Mouse (Mus musculus): ENCODE measurements around the gene Map6. TPM values are rescaled to one million over a fixed set of nuclear protein-coding genes. Genes with fewer than 3 reads are reported as not detected.

Map6 gene
- polyA plus RNA-seq, 1 experiment from 2014 or later, result 155 TPM

DNA sequence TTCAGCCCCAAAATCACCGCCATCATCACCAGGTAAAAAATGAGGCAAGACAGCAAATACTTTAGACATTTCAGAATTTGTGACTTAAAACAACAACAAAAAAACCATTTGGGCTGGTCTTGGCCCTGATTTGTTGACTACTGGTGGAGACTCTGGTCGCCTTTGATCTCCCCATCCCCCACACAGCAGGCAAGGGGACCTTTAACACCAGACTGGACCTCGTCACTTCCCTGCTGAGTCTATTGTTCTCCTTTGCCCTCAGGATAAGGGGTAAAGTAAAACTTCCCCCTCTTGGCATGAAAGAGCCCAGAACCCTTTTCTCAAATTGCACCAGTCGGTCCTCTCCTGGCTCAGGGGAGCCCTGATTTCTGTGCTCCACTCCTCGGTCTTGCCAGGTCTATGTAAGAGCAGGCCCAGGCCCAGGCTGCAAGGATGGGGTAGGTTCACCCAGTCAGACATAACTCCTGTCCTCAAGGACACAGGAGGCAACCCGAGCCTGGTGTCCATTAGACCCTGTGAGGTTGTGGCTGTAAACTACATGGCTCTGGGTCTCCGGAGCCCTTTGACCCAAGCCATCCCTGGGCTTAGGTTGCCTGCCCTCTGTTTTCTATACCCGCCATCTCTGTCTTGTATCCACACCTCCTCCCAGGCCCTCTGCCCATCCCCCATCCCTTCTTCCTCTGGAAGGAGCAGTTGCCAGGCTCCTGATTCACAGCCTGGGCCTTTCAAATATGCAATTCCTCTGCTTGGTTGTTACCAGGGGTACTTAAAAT, 30.2 kb upstream of the Map6 start:
- Histone ChIP-seq H3K27me3 (peaks cover 2% of the 10 kb centered on the region; the same call in 1 of the 2 replicates), H3K4me1 (replicated peaks) (peaks cover 13% of the 10 kb centered on the region), H3K4me3 (no peak overlapping the region), H3K27ac (replicated peaks) (no peak overlapping the region), H3K9ac (no peak overlapping the region), H3K9me3 (no peaks in the 10 kb centered on the region), H3K4me2 (no peak overlapping the region), H3K36me3 (no peaks in the 10 kb centered on the region)
- no peak for ATAC-seq (ENCODE audit: low FRiP score, low read depth)
- WGBS, result 22% methylated on average over 8 of the region's 8 CpGs

DNA sequence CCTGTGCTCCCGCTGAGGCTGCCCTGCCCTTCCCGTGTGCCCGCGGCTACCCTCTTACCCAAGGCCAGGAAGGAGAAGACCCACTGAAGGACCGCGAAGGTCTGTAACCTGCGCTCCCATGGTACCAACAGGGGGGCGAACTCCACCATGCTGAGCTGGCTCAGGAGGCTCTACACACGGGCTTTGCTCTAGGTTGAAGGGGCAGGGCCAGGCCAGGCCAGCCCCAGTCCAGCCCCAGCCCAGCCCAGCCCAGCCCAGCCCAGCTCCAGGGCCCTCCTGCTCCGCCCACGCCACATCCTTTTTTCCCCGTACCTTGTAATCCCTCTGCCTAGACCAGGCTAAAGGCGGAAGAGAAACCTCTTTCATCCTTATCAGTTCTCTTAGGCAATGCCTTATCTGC, 28.8 kb upstream of the Map6 start, which contains the start of gene Mogat2:
TSS of gene Mogat2 (minus strand) at position 203 of the 400 bp plus-strand sequence.
- Histone ChIP-seq H3K36me3 (no peaks in the 10 kb centered on the region), H3K27me3 (peaks cover 2% of the 10 kb centered on the region; the same call in 1 of the 2 replicates), H3K9ac (no peak within 1 kb of the TSS), H3K4me1 (replicated peaks) (peaks cover 13% of the 10 kb centered on the region), H3K27ac (replicated peaks) (no peak within 1 kb of the TSS), H3K4me2 (peak within 1 kb of the TSS; percentile 12; the same call in 1 of the 2 replicates), H3K4me3 (no peak within 1 kb of the TSS), H3K9me3 (no peaks in the 10 kb centered on the region)
- WGBS, result 22% methylated on average over 12 of the region's 13 CpGs
- no peak for ATAC-seq (ENCODE audit: low FRiP score, low read depth)

GRCm38 (mm10) chr7:99242097-99242496, 25.1 kb upstream of the Map6 start:
- Histone ChIP-seq H3K27me3 (peaks cover 2% of the 10 kb centered on the region; the same call in 1 of the 2 replicates), H3K9ac (no peak overlapping the region)
- no peak for ATAC-seq (ENCODE audit: low FRiP score, low read depth)

GRCm38 (mm10) chr7:99248157-99248742, 19.0 kb upstream of the Map6 start:
- no peak overlapping the region for H3K9ac ChIP-seq
- H3K4me1 ChIP-seq (replicated peaks), result peaks cover 8% of the 10 kb centered on the region
- no peak for ATAC-seq (ENCODE audit: low FRiP score, low read depth)
- WGBS, result 45% methylated on average over 5 of the region's 5 CpGs
- H3K36me3 ChIP-seq, result no peaks in the 10 kb centered on the region
- no peaks in the 10 kb centered on the region for H3K9me3 ChIP-seq
- no peak overlapping the region for H3K27ac ChIP-seq (replicated peaks)
- H3K27me3 ChIP-seq, result peaks cover 9% of the 10 kb centered on the region
- peak overlapping the region; percentile 79; the same call in 1 of the 2 replicates for H3K4me2 ChIP-seq
- H3K4me3 ChIP-seq, result no peak overlapping the region

More at GRCm38 (mm10) chr7:99242097-99242496, 25.1 kb upstream of the Map6 start:
- H3K27ac ChIP-seq (replicated peaks), result no peak overlapping the region
- H3K4me1 ChIP-seq (replicated peaks), result peaks cover 12% of the 10 kb centered on the region
- H3K4me3 ChIP-seq, result no peak overlapping the region
- H3K36me3 ChIP-seq, result no peaks in the 10 kb centered on the region
- WGBS, result 98% methylated on average over 11 of the region's 11 CpGs
- H3K4me2 ChIP-seq, result no peak overlapping the region
- H3K9me3 ChIP-seq, result no peaks in the 10 kb centered on the region

DNA sequence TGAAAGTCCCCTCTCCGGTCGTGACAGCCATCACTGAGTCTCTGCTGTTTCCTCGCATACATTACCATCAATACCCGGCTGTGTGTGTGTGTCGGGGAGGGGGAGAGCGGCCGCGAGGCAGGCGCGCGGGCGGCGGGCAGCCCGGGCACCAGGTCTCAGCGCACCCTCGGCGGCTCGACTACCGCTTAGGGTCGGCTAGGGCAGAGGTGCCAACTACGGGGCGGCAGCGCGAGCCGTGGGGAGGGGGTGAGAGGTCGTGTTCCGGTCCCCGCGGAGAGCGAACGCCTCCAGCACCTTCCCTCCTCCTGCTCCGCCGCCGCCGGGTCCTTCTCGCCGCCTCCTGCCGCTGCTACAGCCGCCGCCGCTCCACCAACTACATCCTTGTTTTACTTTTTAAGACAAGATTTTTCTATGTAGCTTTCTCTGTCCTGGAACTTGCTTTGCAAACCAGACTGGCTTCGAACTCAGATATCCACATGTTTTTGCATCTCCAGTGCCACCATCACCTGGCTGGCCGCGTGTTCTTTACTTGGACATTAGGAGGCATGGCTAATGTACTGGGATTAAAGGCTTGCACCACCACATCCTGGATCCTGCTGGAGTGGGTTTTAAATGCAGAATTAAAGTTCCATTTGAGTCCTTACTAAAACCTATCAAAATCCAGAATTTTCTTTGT, 18.2 kb upstream of the Map6 start:
- no peaks in the 10 kb centered on the region for H3K36me3 ChIP-seq
- H3K27me3 ChIP-seq, result peaks cover 9% of the 10 kb centered on the region
- peak overlapping the region; percentile 35; the same call in 1 of the 2 replicates for H3K9ac ChIP-seq
- peak overlapping the region; percentile 44 for H3K4me3 ChIP-seq
- peaks cover 8% of the 10 kb centered on the region for H3K4me1 ChIP-seq (replicated peaks)
- no peaks in the 10 kb centered on the region for H3K9me3 ChIP-seq
- no peak overlapping the region for H3K27ac ChIP-seq (replicated peaks)
- WGBS, result 1% methylated on average over 36 of the region's 44 CpGs
- H3K4me2 ChIP-seq, result peak overlapping the region; percentile 79
- ATAC-seq (ENCODE audit: low FRiP score, low read depth), result peak; percentile 42; the same call in 1 of the 2 replicates

DNA sequence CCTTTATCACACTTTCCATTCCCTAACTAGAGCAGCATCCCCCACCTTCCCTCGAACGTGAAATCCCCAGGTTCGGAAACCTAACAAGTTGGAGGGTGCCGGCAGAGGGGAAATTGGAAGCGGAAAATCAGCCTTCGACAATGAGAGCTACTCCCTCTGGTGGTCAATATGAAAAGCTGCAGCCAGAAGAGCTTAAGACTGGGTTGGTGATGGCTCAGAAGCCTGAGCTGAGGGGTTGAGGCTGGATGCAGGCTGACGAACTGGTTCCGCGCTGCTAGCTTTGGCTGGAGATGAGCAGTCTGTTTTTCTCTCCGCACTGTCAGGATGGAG, 17.7 kb upstream of the Map6 start:
- Histone ChIP-seq H3K4me2 (peak overlapping the region; percentile 79), H3K4me1 (replicated peaks) (peaks cover 8% of the 10 kb centered on the region), H3K4me3 (peak overlapping the region; percentile 44; the same call in 1 of the 2 replicates), H3K9me3 (no peaks in the 10 kb centered on the region), H3K27me3 (peaks cover 9% of the 10 kb centered on the region), H3K36me3 (no peaks in the 10 kb centered on the region), H3K27ac (replicated peaks) (no peak overlapping the region), H3K9ac (no peak overlapping the region)
- peak; percentile 79 for ATAC-seq (ENCODE audit: low FRiP score, low read depth)
- 5% methylated on average over 10 of the region's 10 CpGs for WGBS

DNA sequence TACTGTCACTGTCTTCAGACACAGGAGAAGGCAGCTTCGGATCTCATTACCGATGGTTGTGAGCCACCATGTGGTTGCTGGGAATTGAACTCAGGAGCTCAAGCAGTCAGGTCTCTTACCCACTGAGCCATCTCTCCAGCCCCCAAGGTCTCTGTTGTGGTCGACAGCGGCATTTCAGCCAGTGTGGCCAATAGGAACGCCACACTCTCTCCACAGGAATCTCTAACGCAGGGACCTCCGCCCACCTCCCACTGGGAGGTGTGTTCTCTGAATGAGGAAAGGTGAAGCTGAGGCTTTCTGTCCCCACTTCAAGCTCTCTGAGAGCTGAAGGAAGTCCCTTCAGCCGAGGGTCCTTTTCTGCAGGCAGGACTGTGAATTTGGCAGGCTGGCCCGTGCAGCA, 16.9 kb upstream of the Map6 start:
- ATAC-seq (ENCODE audit: low FRiP score, low read depth), result no peak
- Histone ChIP-seq H3K4me2 (no peak overlapping the region), H3K4me3 (no peak overlapping the region), H3K9ac (no peak overlapping the region), H3K4me1 (replicated peaks) (peaks cover 8% of the 10 kb centered on the region), H3K9me3 (no peaks in the 10 kb centered on the region), H3K27ac (replicated peaks) (no peak overlapping the region), H3K36me3 (no peaks in the 10 kb centered on the region), H3K27me3 (peaks cover 9% of the 10 kb centered on the region)
- WGBS, result 42% methylated on average over 9 of the region's 9 CpGs

GRCm38 (mm10) chr7:99255006-99255405, 12.2 kb upstream of the Map6 start:
- ATAC-seq (ENCODE audit: low FRiP score, low read depth), result no peak
- 90% methylated on average over 7 of the region's 7 CpGs for WGBS
- Histone ChIP-seq H3K4me1 (replicated peaks) (no peaks in the 10 kb centered on the region), H3K4me2 (no peak overlapping the region), H3K9me3 (no peaks in the 10 kb centered on the region), H3K27ac (replicated peaks) (no peak overlapping the region), H3K27me3 (no peaks in the 10 kb centered on the region), H3K9ac (no peak overlapping the region), H3K36me3 (no peaks in the 10 kb centered on the region), H3K4me3 (no peak overlapping the region)

- no peaks in the 10 kb centered on the region for H3K36me3 ChIP-seq
- H3K4me2 ChIP-seq, result no peak overlapping the region
- no peak overlapping the region for H3K27ac ChIP-seq (replicated peaks)
- no peaks in the 10 kb centered on the region for H3K9me3 ChIP-seq
- no peaks in the 10 kb centered on the region for H3K27me3 ChIP-seq
- H3K9ac ChIP-seq, result no peak overlapping the region
- ATAC-seq (ENCODE audit: low FRiP score, low read depth), result no peak
- H3K4me3 ChIP-seq, result no peak overlapping the region
- WGBS, result 56% methylated on average over 3 of the region's 3 CpGs
- H3K4me1 ChIP-seq (replicated peaks), result peaks cover 4% of the 10 kb centered on the region; the same call in 1 of the 2 replicates
Observed at GRCm38 (mm10) chr7:99261900-99262299, 5.3 kb upstream of the Map6 start.

DNA sequence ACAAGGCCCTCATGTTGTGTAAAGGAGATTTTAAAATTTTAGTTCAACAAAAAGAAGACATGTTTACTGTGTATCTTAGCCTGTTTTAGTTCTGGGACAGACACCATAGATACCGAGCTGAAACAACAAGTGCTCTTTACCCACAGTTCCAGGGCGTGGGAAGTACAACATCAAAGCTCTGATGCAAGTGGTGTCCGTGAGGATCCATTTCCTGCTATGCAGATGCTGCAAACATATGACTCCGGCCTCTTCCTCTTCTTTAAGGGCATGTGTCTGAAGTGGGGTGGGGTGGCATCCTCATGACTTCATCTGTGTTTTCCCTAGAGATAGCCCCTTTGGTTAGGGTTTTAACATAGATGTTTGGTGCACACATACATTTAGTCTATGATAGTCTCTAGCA, 3.7 kb upstream of the Map6 start:
- Histone ChIP-seq H3K4me1 (replicated peaks) (peaks cover 6% of the 10 kb centered on the region; the same call in 1 of the 2 replicates), H3K9ac (no peak overlapping the region), H3K4me2 (no peak overlapping the region), H3K9me3 (no peaks in the 10 kb centered on the region), H3K27ac (replicated peaks) (no peak overlapping the region), H3K36me3 (no peaks in the 10 kb centered on the region), H3K27me3 (no peaks in the 10 kb centered on the region), H3K4me3 (no peak overlapping the region)
- no peak for ATAC-seq (ENCODE audit: low FRiP score, low read depth)
- 71% methylated on average over 4 of the region's 4 CpGs for WGBS

GRCm38 (mm10) chr7:99264597-99264996, 2.6 kb upstream of the Map6 start:
- H3K9ac ChIP-seq, result no peak overlapping the region
- no peaks in the 10 kb centered on the region for H3K27me3 ChIP-seq
- no peaks in the 10 kb centered on the region for H3K9me3 ChIP-seq
- peaks cover 10% of the 10 kb centered on the region; the same call in 1 of the 2 replicates for H3K4me1 ChIP-seq (replicated peaks)
- H3K4me2 ChIP-seq, result no peak overlapping the region
- no peaks in the 10 kb centered on the region for H3K36me3 ChIP-seq
- H3K27ac ChIP-seq (replicated peaks), result no peak overlapping the region
- H3K4me3 ChIP-seq, result no peak overlapping the region
- ATAC-seq (ENCODE audit: low FRiP score, low read depth), result no peak
